8 mouse cellular contexts compared by ENCODE assay signal in the genomic region with DNA sequence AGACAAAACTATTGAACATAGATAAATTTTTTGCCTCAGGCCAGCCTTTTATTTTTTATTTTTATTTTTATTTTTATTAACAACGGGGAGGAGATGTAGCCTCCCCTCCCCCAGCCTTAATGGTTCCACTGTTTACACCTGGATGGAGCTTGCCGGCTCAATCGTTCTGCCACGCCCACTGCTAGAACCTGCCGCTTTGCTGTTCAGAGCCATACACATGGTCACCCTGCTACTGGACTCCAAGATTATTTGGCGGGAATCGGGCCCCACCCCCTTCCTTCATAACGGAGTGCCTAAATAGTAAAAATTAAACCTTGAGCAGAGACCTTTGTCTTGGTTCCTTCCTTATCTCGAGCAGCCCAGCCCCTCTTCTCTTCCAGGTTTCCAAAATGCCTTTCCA.
DNase-seq lines count a peak whose midpoint lies in the region; TF ChIP-seq lines count a peak whose summit lies in the region.
"Not testable (repeated sequence)": the region's sequence is repeated elsewhere in the genome, so short reads cannot be mapped to it uniquely, and the experiment has no call there.

No protein-coding gene starts in this region.

- not testable (repeated sequence) for H3K9me3 ChIP-seq in E14TG2a.4 (ENCODE audit: low read length)

- TF ChIP-seq CTCF in E14TG2a.4 (conservative IDR thresholded peaks at IDR 0.05; ENCODE audit: low read length) = not testable (repeated sequence)

- peak; percentile 16 for DNase-seq in ES-CJ7 (ENCODE audit: low read depth, low spot score)
- DNase-seq in heart, adult 11 months = peak; percentile 84
- DNase-seq in kidney, adult 18-20 months = peak; percentile 14
- peak; percentile 18 to 41 for DNase-seq in kidney, adult 8-10 months
- peak; percentile 31 for DNase-seq in kidney, postnatal 10 days
- DNase-seq in kidney, postnatal 25 days = peak; percentile 22 to 68
- DNase-seq in kidney, postnatal 4 days = peak; percentile 12 to 15

- H3K4me1 ChIP-seq in E14TG2a.4 (replicated peaks; ENCODE audit: low read depth, low read length) = peaks cover 27% of the 10 kb centered on the region

- not testable (repeated sequence) for H3K27me3 ChIP-seq in E14TG2a.4 (ENCODE audit: insufficient read depth, low read length)

- not testable (repeated sequence) for H3K36me3 ChIP-seq in E14TG2a.4 (ENCODE audit: insufficient read depth, low read length)

- 0 out of 2 replicates have a peak overlapping the region, but pooled peaks have one; percentile 29 for H3K4me3 ChIP-seq in E14TG2a.4 (replicated peaks; ENCODE audit: low read length)

Comparison
In these comparisons a context has a peak if more than half of its experiments do, and no peak if none do; other contexts are left out.
1. Peak in every context shown above with its lines: DNase-seq and H3K4me3 ChIP-seq.
2. DNase-seq: peak in every context shown above with its lines; median percentile 84 in heart, adult 11 months; 45 in kidney, postnatal 25 days; 31 in kidney, postnatal 10 days; 30 in kidney, adult 8-10 months; 16 in ES-CJ7; 14 in kidney, adult 18-20 months; 14 in kidney, postnatal 4 days.